Mouse (Mus musculus): ENCODE data around the gene Dhrs7. TPM values are rescaled to one million over a fixed set of nuclear protein-coding genes. Genes with fewer than 3 reads are reported as not detected.

The Dhrs7 gene
- total and polyA plus RNA-seq, 3 experiments: 47.9 to 65.7 (median 54.6) TPM

DNA sequence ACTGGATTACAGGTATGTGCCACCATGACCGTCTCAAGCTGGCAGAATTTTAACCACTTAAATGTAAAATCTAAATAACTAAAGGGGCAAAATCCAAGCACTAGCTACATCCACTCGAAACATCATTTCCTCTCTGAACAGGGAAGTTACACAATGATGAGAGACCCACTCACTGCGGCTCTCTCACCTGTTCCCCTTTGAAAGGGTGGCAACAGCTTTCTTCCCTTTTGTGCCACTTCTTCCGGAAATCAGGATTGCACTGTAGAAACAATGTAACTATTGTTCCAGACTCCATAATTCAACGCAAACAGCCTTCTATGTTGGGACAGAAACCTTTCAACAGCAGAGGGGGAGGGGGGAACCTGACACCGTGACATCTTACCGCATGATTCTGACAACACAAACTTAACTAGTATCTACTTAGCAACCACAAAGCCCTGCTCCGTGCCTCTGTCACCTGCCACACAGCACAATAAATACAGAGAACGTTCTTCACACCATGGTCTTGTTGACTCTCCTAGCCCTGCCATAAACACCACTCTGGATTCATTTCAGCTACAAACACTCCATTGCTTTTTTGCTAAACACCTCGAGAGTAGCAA, 3.3 kb upstream of the Dhrs7 start:
- TF ChIP-seq EP300 (IDR thresholded peaks at IDR 0.05; ENCODE audit: insufficient read depth, low read depth, low read length): no peak
- TF ChIP-seq POLR2A (IDR thresholded peaks at IDR 0.05; ENCODE audit: insufficient read depth, low read depth, low read length): no peak
- TF ChIP-seq CTCF (IDR thresholded peaks at IDR 0.05): no peak
- no peaks in the 10 kb centered on the region for H3K27me3 ChIP-seq (ENCODE audit: control insufficient read depth, insufficient read depth, low read length)
- no peak overlapping the region for H3K4me3 ChIP-seq
- intact Hi-C loops (cut with DNase I): no loop called here
- no peak overlapping the region for H3K9ac ChIP-seq (ENCODE audit: low read depth, low read length)
- no peak for DNase-seq
- peak overlapping the region; percentile 52 for H3K27ac ChIP-seq
- 57% methylated on average over 10 of the region's 10 CpGs for WGBS
- peaks cover 6% of the 10 kb centered on the region for H3K4me1 ChIP-seq (ENCODE audit: control insufficient read depth, insufficient read depth, low read length)
- no peaks in the 10 kb centered on the region for H3K36me3 ChIP-seq (ENCODE audit: control insufficient read depth, insufficient read depth, low read length)
- H3K79me2 ChIP-seq (replicated peaks; ENCODE audit: control insufficient read depth, insufficient read depth, low read length): no peaks in the 10 kb centered on the region

DNA sequence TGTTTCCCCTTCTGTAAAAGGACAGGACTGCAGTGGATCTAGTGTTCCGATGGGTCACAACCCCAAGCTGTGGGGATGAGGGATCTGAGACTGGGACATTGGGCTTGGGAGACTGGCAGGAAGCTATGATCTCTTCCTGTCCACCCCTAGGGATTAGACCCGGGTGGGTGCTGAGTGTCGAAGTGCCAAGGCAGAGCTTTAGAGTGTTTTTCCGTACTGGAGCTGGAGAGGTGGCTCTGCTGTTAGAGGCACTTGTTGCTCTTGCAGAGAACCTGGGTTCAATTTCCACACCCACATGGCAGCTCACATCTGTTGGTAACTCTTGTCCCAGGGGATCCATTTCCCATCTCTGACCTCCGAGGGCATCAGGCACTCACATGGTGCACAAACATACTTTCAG, 1.3 kb upstream of the Dhrs7 start:
- Histone ChIP-seq H3K4me1 (ENCODE audit: control insufficient read depth, insufficient read depth, low read length) (peaks cover 7% of the 10 kb centered on the region), H3K27me3 (ENCODE audit: control insufficient read depth, insufficient read depth, low read length) (no peaks in the 10 kb centered on the region), H3K79me2 (replicated peaks; ENCODE audit: control insufficient read depth, insufficient read depth, low read length) (no peaks in the 10 kb centered on the region), H3K36me3 (ENCODE audit: control insufficient read depth, insufficient read depth, low read length) (no peaks in the 10 kb centered on the region), H3K4me3 (no peak overlapping the region), H3K27ac (peak overlapping the region; percentile 96), H3K9ac (ENCODE audit: low read depth, low read length) (no peak overlapping the region)
- WGBS: 53% methylated on average over 5 of the region's 5 CpGs
- intact Hi-C loops (cut with DNase I): no loop called here
- no peak for DNase-seq
- no peak for TF ChIP-seq EP300 (IDR thresholded peaks at IDR 0.05; ENCODE audit: insufficient read depth, low read depth, low read length)

DNA sequence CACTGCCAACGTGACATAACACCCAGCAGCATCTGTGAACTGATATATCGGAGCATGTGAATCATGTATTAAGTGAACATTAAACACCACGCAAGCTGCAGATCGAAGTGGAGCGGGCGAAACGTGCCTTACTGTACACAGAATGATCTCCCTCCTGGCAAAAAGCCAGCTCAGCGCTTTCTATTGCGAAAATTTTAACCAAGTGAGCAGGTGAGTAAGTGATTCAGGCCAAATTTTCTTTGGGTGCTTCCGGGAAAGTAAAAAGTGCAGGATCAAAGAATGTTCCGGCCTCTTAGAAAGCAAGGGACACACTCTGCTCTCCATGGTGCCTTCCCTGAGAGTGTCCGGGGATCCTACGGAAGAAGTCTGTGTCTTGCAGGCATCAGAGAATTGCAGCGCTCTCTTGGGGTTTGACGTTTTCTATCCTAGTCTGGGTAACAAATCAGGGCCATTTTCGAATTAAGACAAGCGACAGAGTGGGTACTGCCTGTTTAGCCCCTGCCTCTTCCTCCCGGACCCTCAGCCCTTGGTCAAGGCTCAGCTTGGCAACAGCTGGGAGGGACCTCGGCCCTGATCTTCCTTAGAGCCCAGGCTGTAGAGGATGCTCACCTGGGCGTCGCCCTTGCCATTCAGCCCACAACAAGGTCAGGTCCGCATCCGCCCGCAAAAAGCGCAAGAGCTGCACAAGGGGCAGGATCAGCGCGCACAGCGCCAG, 532 bp downstream of the Dhrs7 start:
- WGBS: 2% methylated on average over 28 of the region's 28 CpGs
- no peaks in the 10 kb centered on the region for H3K36me3 ChIP-seq (ENCODE audit: control insufficient read depth, insufficient read depth, low read length)
- DNase-seq: peak in 1 of 2 experiments; percentile 35
- H3K27ac ChIP-seq: peak overlapping the region; percentile 96
- H3K79me2 ChIP-seq (replicated peaks; ENCODE audit: control insufficient read depth, insufficient read depth, low read length): no peaks in the 10 kb centered on the region
- no peaks in the 10 kb centered on the region for H3K27me3 ChIP-seq (ENCODE audit: control insufficient read depth, insufficient read depth, low read length)
- intact Hi-C loops (cut with DNase I): loop anchor here (2.0 to 5.0 kb wide), 3 partner anchors 31 to 127 kb away; partner anchors contain the start of genes Pcnx4 and Ppm1a
- H3K4me3 ChIP-seq: peak overlapping the region; percentile 87
- no peak for TF ChIP-seq EP300 (IDR thresholded peaks at IDR 0.05; ENCODE audit: insufficient read depth, low read depth, low read length)
- TF ChIP-seq POLR2A (IDR thresholded peaks at IDR 0.05; ENCODE audit: insufficient read depth, low read depth, low read length): no peak
- TF ChIP-seq CTCF (IDR thresholded peaks at IDR 0.05): no peak
- H3K4me1 ChIP-seq (ENCODE audit: control insufficient read depth, insufficient read depth, low read length): peaks cover 7% of the 10 kb centered on the region
- peak overlapping the region; percentile 82 for H3K9ac ChIP-seq (ENCODE audit: low read depth, low read length)

DNA sequence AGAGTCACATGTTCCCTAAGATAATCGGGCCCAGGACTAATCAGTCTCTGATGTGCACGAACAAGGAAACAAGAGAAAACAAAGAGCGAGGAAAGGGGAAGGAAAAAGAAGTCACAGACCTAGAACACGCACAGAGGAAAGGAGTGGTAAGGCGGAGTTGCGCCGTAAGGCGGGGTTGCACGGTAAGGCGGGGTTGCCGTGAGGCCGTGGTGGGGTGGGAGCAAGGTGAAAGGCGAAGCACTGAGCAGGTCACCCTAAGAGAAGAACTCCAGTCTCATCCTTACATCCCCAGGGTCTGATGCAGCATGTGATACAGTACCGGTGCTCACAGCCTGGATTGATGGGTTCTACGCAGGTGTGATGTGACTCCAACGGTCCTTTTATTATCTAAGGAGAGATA, 8.9 kb downstream of the Dhrs7 start:
- Histone ChIP-seq H3K36me3 (ENCODE audit: control insufficient read depth, insufficient read depth, low read length) (peaks cover 2% of the 10 kb centered on the region), H3K27me3 (ENCODE audit: control insufficient read depth, insufficient read depth, low read length) (no peaks in the 10 kb centered on the region), H3K27ac (no peak overlapping the region), H3K4me3 (no peak overlapping the region), H3K9ac (ENCODE audit: low read depth, low read length) (no peak overlapping the region), H3K4me1 (ENCODE audit: control insufficient read depth, insufficient read depth, low read length) (no peaks in the 10 kb centered on the region), H3K79me2 (replicated peaks; ENCODE audit: control insufficient read depth, insufficient read depth, low read length) (no peaks in the 10 kb centered on the region; the same call in 1 of the 2 replicates)
- WGBS: 91% methylated on average over 16 of the region's 16 CpGs
- intact Hi-C loops (cut with DNase I): loop anchor here (2.0 kb wide), 2 partner anchors 37 to 139 kb away; no protein-coding TSS in a partner anchor
- no peak for DNase-seq
- TF ChIP-seq POLR2A (IDR thresholded peaks at IDR 0.05; ENCODE audit: insufficient read depth, low read depth, low read length) (no peak), CTCF (IDR thresholded peaks at IDR 0.05) (no peak), EP300 (IDR thresholded peaks at IDR 0.05; ENCODE audit: insufficient read depth, low read depth, low read length) (no peak)

DNA sequence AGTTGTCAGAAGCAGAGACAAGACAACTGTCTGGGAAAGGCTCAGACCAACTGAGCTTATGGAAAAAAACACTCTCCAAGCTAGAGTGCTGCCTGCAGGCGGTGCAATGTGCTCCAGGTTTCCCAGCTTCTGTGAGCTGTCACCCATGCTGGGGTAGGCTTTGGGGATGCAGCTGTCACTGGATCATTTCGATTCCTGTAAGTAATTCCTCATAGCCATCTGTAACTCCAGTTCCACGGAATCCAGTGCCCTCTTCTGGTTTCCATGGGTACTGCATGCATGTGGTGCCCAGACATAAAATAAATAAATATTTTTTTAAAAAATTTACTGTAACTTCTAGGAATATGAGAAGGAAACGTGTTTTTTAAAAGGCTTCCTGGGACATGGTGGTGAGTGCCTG, 10.0 kb downstream of the Dhrs7 start:
- Histone ChIP-seq H3K9ac (ENCODE audit: low read depth, low read length) (no peak overlapping the region), H3K36me3 (ENCODE audit: control insufficient read depth, insufficient read depth, low read length) (peaks cover 2% of the 10 kb centered on the region), H3K4me1 (ENCODE audit: control insufficient read depth, insufficient read depth, low read length) (no peaks in the 10 kb centered on the region), H3K79me2 (replicated peaks; ENCODE audit: control insufficient read depth, insufficient read depth, low read length) (no peaks in the 10 kb centered on the region; the same call in 1 of the 2 replicates), H3K27ac (no peak overlapping the region), H3K27me3 (ENCODE audit: control insufficient read depth, insufficient read depth, low read length) (no peaks in the 10 kb centered on the region), H3K4me3 (no peak overlapping the region)
- peak; percentile 92; the same call in 1 of the 2 replicates for TF ChIP-seq CTCF (IDR thresholded peaks at IDR 0.05)
- no peak for TF ChIP-seq EP300 (IDR thresholded peaks at IDR 0.05; ENCODE audit: insufficient read depth, low read depth, low read length)
- intact Hi-C loops (cut with DNase I): loop anchor here (2.0 to 5.0 kb wide), 3 partner anchors 38 to 192 kb away; no protein-coding TSS in a partner anchor
- peak; percentile 38 to 57 for DNase-seq
- 32% methylated on average over 4 of the region's 4 CpGs for WGBS
